Mouse (Mus musculus) heart, embryonic 11.5 days (tissue): ENCODE measurements around the gene Aacs. TPM values are rescaled to one million over a fixed set of nuclear protein-coding genes. Genes with fewer than 3 reads are reported as not detected.

ENCODE experiments used
- ATAC-seq: fragments of 200-750 bp; cut with Nextera tagmentation; replicated peaks from 2 replicates; pipeline ENCODE4 v1.8.0; 2017; ENCODE audit warnings: moderate library complexity; ENCODE audit not compliant: insufficient number of reproducible peaks, low FRiP score, low TSS enrichment
- H3K27ac ChIP-seq: fragments of 300-500 bp; sonication (generic); 2 replicates; pipeline ENCODE4 v1.5.1; 2014; ENCODE audit warnings: mild to moderate bottlenecking, low read depth, low read length
- H3K27me3 ChIP-seq: fragments of 300-500 bp; sonication (generic); 2 replicates; pipeline ENCODE4 v1.6.1; 2014; ENCODE audit warnings: mild to moderate bottlenecking, low read length, mixed read lengths; ENCODE audit not compliant: control insufficient read depth, insufficient read depth
- H3K36me3 ChIP-seq: fragments of 300-500 bp; sonication (generic); 2 replicates; pipeline ENCODE4 v1.6.1; 2014; ENCODE audit warnings: mild to moderate bottlenecking, low read length, moderate library complexity, mixed read lengths; ENCODE audit not compliant: control insufficient read depth, insufficient read depth
- H3K4me1 ChIP-seq: fragments of 300-500 bp; sonication (generic); 2 replicates; pipeline ENCODE4 v1.6.1; 2014; ENCODE audit warnings: low read length; ENCODE audit not compliant: control insufficient read depth, insufficient read depth
- H3K4me2 ChIP-seq: fragments of 300-500 bp; sonication (generic); 2 replicates; pipeline ENCODE4 v1.6.1; 2014; ENCODE audit warnings: mild to moderate bottlenecking, moderate library complexity
- H3K4me3 ChIP-seq: fragments of 300-500 bp; sonication (generic); 2 replicates; pipeline ENCODE4 v1.5.1; 2014; ENCODE audit warnings: low read depth, low read length
- H3K9ac ChIP-seq: fragments of 300-500 bp; sonication (generic); 2 replicates; pipeline ENCODE4 v1.6.1; 2014; ENCODE audit warnings: mild to moderate bottlenecking, low read depth, low read length, moderate library complexity
- H3K9me3 ChIP-seq: fragments of 300-500 bp; sonication (generic); replicated peaks from 2 replicates; pipeline ENCODE4 v1.6.1; 2016; ENCODE audit warnings: low read length; ENCODE audit not compliant: control insufficient read depth
- WGBS: fragments of 180-500 bp; shearing (Covaris S2); extraction: QIAGEN DNeasy Blood & Tissue Kit; methylation state at CpG from one replicate; pipeline ENCODE4 v1.1.7; 2014; ENCODE audit not compliant: insufficient replicate concordance; 5-methylcytosine and 5-hydroxymethylcytosine counted together
- microRNA-seq: library from miRNA; unstranded; fragments of <30 nt; microRNA quantifications from one replicate; pipeline ENCODE4, GENCODE M21; 2016; ENCODE audit warnings: borderline number of aligned reads
- polyA plus RNA-seq: library from polyadenylated mRNA; unstranded; fragments of >200 nt; fragmentation: Nextera tagmentation; extraction: Ambion mirVana; gene quantifications from 2 replicates; pipeline ENCODE4 v1.2.1, GENCODE M21; 2014

Gene Aacs
- polyA plus RNA-seq, 1 experiment from 2014 or later, result 14.2 TPM

DNA sequence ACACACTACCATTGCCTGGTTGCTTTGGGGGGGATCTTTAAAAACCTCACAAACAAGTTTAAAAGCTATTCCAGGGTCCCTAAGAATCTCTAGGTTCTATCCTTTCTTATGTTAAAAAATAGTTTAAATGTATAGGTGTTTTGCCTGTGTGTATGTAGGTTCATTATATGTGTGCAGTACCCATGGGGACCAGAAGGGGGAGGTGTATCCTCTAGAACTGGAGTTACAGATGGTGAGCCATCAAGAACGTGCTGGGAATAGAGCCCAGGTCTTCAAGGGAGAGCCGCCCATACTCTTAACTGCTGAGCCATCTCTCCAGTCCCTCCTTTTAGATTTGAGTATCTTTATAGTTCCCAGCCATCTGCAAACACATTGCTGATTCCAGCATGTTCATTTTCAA is 69.5 kb downstream of the Aacs start:
- Histone ChIP-seq H3K4me2 (no peak overlapping the region), H3K4me1 (no peaks in the 10 kb centered on the region), H3K9me3 (no peaks in the 10 kb centered on the region), H3K27ac (no peak overlapping the region), H3K36me3 (no peaks in the 10 kb centered on the region), H3K27me3 (peaks cover 13% of the 10 kb centered on the region), H3K4me3 (no peak overlapping the region), H3K9ac (no peak overlapping the region)
- ATAC-seq, result no peak
- 88% methylated on average over 2 of the region's 2 CpGs for WGBS

- Histone ChIP-seq H3K36me3 (no peaks in the 10 kb centered on the region), H3K4me1 (no peaks in the 10 kb centered on the region), H3K27me3 (peaks cover 13% of the 10 kb centered on the region), H3K4me3 (no peak overlapping the region), H3K9me3 (no peaks in the 10 kb centered on the region), H3K4me2 (no peak overlapping the region), H3K9ac (no peak overlapping the region), H3K27ac (no peak overlapping the region)
- WGBS, result 15% methylated on average over 13 of the region's 13 CpGs
- no peak for ATAC-seq
Observed at GRCm38 (mm10) chr5:125546293-125546692, 70.7 kb downstream of the Aacs start.

DNA sequence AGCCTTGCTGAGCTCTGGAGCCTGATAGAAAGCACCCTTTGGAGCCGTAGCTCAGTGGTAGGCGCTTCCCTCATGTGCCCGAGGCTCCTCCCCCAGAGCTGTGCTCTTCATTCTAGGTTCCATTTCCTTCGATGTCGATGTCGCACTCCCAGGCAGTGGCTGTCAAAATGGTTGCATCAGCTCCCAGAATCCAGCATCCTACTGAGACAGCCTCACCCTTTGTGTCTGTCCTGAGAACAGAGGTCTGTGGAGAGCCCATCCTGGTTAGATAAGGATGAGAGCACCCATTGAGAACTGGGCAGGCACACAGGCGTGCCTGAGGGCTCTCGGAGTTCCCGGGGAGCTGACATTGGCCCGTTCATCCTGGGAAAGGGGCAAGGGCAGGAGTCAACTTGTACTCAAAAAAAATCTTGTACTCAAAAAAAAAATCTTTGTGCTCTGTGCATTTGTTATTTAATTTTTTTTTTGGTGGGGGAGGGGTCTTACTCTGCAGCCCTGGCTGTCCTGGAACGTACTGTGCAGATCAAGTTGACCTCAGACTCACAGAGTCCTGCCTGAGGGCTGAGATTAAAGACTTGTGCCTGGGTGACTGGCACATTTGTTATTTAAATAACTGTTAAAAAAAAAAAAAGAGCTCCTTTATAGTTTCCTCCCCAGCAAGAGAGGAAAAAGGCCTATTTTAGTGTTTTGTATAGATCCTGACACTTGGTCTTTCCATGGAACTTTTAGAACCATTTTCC is 74.3 kb downstream of the Aacs start:
- H3K9me3 ChIP-seq, result no peaks in the 10 kb centered on the region

DNA sequence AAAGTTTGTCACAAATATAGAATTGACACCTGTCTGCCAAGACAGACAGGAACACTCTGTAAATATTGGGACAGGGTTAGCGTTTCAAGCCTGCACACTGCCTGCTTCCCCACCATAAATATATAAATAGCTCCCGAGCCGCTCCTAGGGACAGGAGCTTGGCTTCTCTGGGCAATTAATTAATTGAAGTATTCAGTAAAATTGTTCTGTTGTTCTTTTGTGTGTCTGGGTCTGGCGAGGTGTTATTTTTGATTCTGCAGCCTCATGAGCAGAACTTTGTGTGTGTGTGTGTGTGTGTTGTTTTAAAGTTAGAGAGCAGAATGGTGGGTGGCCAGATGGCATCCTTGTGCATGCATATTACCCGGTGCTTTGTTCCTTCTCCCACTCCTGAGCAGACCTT is 80.1 kb downstream of the Aacs start:
- H3K4me3 ChIP-seq, result no peak overlapping the region
- whole genome bisulfite sequencing, result 71% methylated on average over 5 of the region's 5 CpGs
- no peaks in the 10 kb centered on the region for H3K27me3 ChIP-seq
- no peak overlapping the region for H3K4me2 ChIP-seq
- no peak for ATAC-seq
- no peaks in the 10 kb centered on the region for H3K36me3 ChIP-seq
- no peak overlapping the region for H3K9ac ChIP-seq
- no peak overlapping the region for H3K27ac ChIP-seq
- no peaks in the 10 kb centered on the region for H3K4me1 ChIP-seq
- no peaks in the 10 kb centered on the region for H3K9me3 ChIP-seq

More for the DNA sequence above, 74.3 kb downstream of the Aacs start:
- Histone ChIP-seq H3K4me2 (no peak overlapping the region), H3K27ac (no peak overlapping the region), H3K36me3 (no peaks in the 10 kb centered on the region), H3K4me3 (no peak overlapping the region), H3K4me1 (no peaks in the 10 kb centered on the region), H3K9ac (no peak overlapping the region), H3K27me3 (peaks cover 13% of the 10 kb centered on the region)
- WGBS, result 30% methylated on average over 11 of the region's 11 CpGs
- no peak for ATAC-seq

- ATAC-seq, result no peak
- H3K4me1 ChIP-seq, result no peaks in the 10 kb centered on the region
- no peak overlapping the region for H3K27ac ChIP-seq
- H3K9me3 ChIP-seq, result no peaks in the 10 kb centered on the region
- H3K4me3 ChIP-seq, result no peak overlapping the region
- H3K36me3 ChIP-seq, result no peaks in the 10 kb centered on the region
- WGBS, result 58% methylated on average over 6 of the region's 6 CpGs
- no peak overlapping the region for H3K9ac ChIP-seq
- H3K4me2 ChIP-seq, result no peak overlapping the region
- H3K27me3 ChIP-seq, result no peaks in the 10 kb centered on the region
Observed at GRCm38 (mm10) chr5:125563492-125563891, 87.9 kb downstream of the Aacs start.

DNA sequence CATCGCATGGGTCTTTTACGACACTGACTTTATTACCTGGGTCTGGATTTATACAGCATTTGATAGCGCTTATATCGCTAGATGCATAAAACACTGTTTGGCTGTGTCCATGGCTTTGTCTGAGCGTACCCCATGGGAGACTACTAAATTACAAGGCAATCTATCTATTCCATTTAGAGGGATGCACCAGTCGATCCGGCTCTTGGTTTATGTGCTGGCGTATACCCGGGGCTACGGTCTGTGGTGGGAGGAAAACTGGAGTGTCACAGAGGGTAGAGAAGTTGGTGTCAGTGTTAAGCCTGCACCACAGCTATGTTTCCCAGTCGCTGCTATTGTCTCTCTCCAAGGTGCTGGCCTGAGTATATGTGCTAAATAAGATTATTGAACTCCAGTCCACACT is 90.1 kb downstream of the Aacs start:
- Histone ChIP-seq H3K9me3 (no peaks in the 10 kb centered on the region), H3K27me3 (no peaks in the 10 kb centered on the region), H3K4me3 (no peak overlapping the region), H3K4me2 (no peak overlapping the region), H3K36me3 (no peaks in the 10 kb centered on the region), H3K4me1 (no peaks in the 10 kb centered on the region), H3K27ac (no peak overlapping the region), H3K9ac (no peak overlapping the region)
- ATAC-seq, result no peak
- WGBS, result 74% methylated on average over 11 of the region's 11 CpGs

Small RNA genes within 50 kb of the gene (microRNA-seq; reads per million reads assigned to microRNA genes)
- gene Gm27551, result not detected

Other genes with a start within 250 kb of the Aacs start
- gene Scarb1, start 134.7 kb upstream of the Aacs start, polyA plus RNA-seq, result 57.1 and 67.0 TPM in 2 replicates
- 0.42 TPM in 1 of 2 replicates, not detected in the other for gene Gm10382, start 86.5 kb upstream of the Aacs start, polyA plus RNA-seq
- gene Ubc, start 85.6 kb upstream of the Aacs start, polyA plus RNA-seq, result 833 and 922 TPM in 2 replicates
- 9.9 and 10.6 TPM in 2 replicates for gene Dhx37, start 41.7 kb upstream of the Aacs start, polyA plus RNA-seq
- gene Bri3bp, start 34.2 kb upstream of the Aacs start, polyA plus RNA-seq, result 30.8 and 32.7 TPM in 2 replicates
- 0.03 TPM in 2 replicates for gene Tmem132b, start 56.0 kb downstream of the Aacs start, polyA plus RNA-seq